Mouse (Mus musculus): ENCODE data around the gene Mecom.
"Not testable (repeated sequence)": the region's sequence is repeated elsewhere in the genome, so short reads cannot be mapped to it uniquely, and the experiment has no call there.

Mecom gene

DNA sequence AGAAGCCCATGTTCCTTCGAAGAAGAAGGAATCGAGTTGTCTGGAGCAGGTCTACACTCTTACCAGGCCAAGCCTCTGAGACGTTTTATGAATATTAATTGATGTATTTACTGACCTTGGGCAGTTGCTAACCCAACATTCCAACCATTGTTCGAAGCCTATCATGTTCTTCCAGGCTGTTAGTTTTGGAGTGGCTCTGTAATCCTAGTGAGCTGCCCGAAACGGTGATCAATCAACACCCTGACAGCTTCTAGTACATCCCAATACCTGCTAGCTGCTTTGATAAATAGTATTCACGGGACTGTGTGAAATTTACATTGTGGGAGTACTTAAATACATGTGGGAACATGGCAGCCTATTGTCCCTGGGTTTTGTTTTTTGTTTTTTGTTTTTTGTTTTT is 293.4 kb downstream of the Mecom start:
- DNase-seq (ENCODE audit: extremely low read depth, low read depth) = no peak

- no peak for DNase-seq (ENCODE audit: extremely low read depth, low read depth)
Observed at GRCm38 (mm10) chr3:30253714-30254113, 294.1 kb downstream of the Mecom start.

DNA sequence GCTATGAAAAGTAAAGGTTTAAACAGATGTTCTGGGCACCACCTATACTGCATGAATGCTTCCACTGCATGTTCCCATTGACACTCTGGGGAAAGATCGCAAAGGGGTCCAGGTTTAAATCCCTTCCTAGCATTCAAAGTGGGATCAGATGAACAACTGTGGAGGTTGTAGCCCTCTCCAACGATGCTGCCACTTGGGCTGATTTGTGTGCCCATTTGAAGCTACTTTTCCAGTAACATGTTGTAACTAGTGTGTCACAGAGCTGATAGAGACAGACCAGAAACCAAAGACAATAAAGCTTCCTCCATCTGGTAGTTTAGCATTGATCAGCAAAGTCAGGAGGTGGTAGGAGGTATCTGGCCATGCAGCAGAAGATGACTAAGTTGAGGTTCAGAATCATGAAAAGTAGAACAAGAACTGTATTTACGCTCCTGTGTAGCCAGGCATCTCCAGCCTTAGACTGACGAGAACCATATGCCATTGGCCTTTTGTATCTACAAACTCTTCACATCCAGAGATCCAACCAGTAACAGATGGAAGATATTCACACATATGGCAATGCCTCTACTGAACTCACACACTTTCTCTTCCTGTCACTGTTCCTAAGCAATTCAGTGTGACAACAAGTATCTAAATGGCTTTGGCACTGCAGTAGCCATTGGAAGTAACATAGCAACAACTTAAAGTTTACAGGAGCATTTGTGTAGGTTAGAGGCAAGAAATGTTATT is 299.0 kb downstream of the Mecom start:
- DNase-seq (ENCODE audit: extremely low read depth, low read depth) = no peak

GRCm38 (mm10) chr3:30247256-30247655 is 300.6 kb downstream of the Mecom start:
- DNase-seq (ENCODE audit: extremely low read depth, low read depth) = no peak

GRCm38 (mm10) chr3:30246431-30247041 is 301.3 kb downstream of the Mecom start:
- DNase-seq (ENCODE audit: extremely low read depth, low read depth) = no peak

DNA sequence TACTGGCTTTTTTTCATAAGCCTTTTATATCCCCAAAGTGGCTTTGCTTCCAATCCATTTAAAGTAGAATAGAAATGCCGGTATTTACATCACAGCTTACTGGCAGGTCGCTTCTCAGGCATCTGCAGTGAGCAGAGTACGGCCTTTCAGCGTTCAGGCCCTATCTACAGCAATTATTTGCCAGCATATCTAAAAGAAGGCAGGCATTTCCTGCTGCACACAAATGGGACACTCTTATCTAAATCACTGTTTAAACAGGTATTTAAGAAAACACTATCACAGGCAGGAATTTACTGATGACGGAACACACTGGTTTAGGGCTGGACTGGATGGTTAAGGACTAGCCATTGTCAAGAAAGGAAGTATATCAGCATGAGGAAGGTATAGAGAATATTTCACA is 301.9 kb downstream of the Mecom start:
- no peak for DNase-seq (ENCODE audit: extremely low read depth, low read depth)

GRCm38 (mm10) chr3:30244401-30244871 is 303.4 kb downstream of the Mecom start:
- DNase-seq (ENCODE audit: extremely low read depth, low read depth) = no peak

- no peak for DNase-seq (ENCODE audit: extremely low read depth, low read depth)
Observed at GRCm38 (mm10) chr3:30243776-30244275, 304.0 kb downstream of the Mecom start.

- DNase-seq (ENCODE audit: extremely low read depth, low read depth) = peak; percentile 18
Observed at GRCm38 (mm10) chr3:30239416-30239815, 308.4 kb downstream of the Mecom start.

DNA sequence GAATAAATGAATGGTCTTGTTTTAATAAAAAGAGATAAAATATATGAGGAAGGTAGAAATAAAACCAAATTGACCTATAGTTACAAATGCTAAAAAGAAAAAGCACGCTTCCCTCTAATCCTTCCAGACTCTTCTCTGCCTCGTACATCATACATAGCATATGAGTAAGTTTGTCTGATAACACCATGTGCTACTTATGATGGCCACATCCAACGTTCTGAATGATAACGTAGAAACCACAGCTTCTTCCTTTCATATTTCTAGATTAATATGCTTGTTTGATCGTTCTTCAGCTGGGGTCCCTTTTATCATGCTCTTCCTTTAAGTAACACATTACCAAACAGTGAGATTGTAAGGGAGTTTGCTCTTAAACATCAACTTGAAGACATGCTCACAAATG is 310.3 kb downstream of the Mecom start:
- no peak for DNase-seq (ENCODE audit: extremely low read depth, low read depth)

- peak; percentile 26 for DNase-seq (ENCODE audit: extremely low read depth, low read depth)
Observed at GRCm38 (mm10) chr3:30234018-30234417, 313.8 kb downstream of the Mecom start.

- DNase-seq (ENCODE audit: extremely low read depth, low read depth) = no peak
Observed at GRCm38 (mm10) chr3:30227964-30228670, 319.7 kb downstream of the Mecom start.

DNA sequence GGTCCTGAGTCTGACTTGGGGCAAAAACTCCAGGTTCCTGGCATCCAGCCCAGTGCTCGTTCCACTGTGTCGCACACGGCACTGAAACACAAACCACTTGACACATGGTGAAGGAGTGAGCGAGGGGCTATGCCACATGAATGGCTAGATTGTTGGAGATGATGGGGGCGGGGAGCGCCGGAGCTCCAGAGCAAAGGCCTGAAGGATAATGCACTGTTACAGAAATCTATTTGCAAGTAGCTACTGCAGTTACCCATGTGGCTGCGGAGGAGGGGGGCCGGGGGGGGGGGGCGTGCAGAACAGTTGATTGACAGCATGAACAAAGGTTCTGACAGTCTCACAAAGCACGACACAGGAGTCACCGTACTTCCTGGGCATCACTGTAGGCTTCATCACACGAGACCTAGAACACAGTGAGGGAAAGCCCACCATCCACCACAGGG is 320.9 kb downstream of the Mecom start:
- no peak for DNase-seq (ENCODE audit: extremely low read depth, low read depth)

- DNase-seq (ENCODE audit: extremely low read depth, low read depth) = not testable (repeated sequence)
Observed at GRCm38 (mm10) chr3:30225200-30225599, 322.6 kb downstream of the Mecom start.

DNA sequence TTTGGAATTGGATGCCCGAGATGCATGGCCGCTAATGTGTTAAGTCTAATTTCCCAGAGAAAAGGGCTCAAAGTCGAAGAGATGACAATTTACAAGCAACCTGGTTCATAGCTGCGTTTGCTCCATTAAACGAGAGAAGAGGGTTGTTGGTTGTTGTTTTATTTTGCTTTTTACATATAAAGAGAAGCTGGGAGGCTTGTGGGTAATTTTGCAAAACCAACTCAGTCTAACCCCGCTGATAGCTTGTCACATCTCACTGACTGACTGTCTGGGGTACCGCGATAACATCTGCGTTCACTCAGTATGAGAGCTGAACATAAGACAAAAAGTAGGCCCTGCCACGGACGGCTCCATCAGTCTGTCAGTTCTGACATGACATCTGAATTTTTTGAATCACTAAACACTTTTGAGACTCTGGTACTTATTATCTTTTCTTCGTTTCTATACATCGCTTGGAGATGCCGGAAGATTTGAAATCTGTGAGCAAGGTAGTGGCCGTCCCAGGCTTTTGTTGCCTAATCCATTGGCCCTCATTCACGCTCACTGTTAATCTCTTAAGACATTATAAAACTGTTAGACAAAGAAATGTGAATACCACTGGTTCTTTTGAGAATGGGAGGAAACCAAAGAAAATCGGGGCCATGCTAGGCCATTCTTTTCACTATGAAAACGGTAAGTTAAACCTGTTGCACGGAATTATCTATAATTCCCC is 327.0 kb downstream of the Mecom start:
- no peak for DNase-seq (ENCODE audit: extremely low read depth, low read depth)

DNA sequence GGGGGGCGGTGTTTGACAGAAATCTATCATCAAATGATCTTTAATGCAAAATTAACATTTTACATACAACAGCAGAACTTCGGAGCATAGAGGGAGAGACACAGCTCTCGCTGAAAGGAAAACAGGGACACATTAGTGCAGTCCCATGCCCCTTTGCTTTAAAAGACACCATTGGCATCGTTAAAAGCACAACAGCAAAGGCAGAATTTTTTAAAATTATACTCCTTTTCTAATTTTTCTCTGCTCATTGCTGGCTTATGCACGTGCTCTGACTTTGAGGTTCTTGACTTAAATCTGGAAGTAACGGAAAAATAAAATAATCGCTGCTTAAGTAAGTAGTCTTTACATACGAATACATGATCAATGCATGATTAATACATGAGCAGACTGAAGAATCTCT is 327.9 kb downstream of the Mecom start:
- DNase-seq (ENCODE audit: extremely low read depth, low read depth) = no peak

GRCm38 (mm10) chr3:30219190-30219884 is 328.5 kb downstream of the Mecom start:
- DNase-seq (ENCODE audit: extremely low read depth, low read depth) = no peak

GRCm38 (mm10) chr3:30214607-30215006 is 333.2 kb downstream of the Mecom start:
- no peak for DNase-seq (ENCODE audit: extremely low read depth, low read depth)

DNA sequence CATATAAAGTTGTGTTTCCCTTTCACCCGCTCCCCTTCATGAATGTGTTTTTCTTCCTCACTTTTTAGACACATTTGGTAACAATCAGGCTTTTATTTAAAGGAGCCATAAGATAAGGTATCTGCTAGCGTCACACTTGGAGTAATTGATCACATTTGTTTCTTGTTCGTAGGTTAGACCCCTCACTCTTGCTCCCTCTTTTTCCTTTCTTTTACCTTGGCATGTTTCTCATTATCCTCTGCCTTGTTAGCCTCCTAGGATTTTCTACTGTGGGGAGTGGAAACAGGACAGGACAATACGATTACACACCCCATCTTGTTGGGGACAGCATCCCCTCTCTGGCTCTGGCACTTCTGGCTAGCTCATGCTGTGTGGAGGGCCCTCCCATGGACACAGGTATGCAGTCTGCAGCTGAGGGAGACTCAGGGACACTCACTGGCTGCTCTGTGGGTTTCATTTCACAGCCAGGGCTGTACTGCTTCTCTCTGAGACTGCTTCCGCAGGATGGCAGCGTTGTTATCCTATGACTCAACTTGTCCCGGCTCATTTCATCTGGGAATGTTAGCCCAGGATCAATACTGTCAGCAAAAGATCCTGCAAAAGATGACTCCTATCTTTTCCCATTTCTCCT is 334.2 kb downstream of the Mecom start:
- DNase-seq (ENCODE audit: extremely low read depth, low read depth) = no peak

DNA sequence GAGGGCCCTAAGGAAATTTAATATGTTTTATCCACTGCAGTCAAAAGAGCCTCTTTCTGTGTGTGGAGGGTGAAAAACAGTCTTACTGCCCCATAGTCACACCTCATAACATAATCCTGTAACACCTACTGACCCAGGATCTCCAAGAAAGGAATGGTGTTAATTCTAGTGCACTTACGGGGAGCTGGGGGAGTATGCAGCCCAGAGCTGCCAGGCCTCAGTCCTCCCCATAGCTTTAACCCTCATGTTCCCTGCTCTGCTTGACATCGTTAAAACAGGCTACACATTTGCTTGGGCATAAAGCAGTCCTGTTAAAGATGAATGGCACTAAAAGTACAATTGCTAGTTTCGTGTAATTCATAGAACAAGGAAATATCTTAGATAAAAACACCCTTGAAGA is 335.0 kb downstream of the Mecom start:
- DNase-seq (ENCODE audit: extremely low read depth, low read depth) = no peak
